Mouse (Mus musculus) embryo, embryonic 10 days (tissue): Measurements from ENCODE around the gene 6430571L13Rik.

Experiments
- DNase-seq: peaks from one replicate; pipeline ENCODE4 v3.0.0-alpha.2; 2015; ENCODE audit warnings: low spot score

Gene 6430571L13Rik

DNA sequence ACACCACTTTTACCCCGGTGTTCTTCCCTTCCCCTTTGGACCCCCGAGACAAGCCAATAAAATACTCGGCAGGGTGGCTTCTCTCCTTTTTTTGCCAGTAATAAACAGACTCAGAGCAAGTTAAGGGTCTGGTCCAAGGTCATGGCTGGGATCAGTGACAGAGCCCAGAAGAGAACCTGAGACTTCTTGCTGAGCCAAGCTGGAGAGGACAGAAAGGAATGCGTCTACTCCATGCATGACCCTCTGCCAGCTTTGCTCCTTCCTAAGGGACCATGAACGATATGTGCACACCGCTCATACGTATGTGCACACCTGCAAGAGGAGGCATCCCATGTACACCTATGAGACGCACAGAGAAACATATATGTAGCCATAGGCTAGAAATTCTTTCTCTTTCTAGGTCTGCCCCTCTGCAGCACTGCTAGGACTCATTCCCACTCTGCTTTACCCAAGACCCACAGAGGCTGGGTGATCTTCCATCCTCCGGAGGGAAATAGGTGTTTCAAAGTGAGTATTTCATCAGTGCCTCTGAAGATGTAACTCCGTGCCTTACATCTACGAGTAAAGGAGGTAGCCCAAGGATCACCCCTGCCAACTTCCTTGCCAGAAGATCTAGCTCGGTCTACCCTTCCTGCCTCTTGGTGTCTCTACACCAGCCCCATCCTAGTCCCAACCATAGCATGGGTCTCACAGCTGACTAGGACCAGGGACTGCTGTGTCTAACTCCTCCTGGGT is 676 bp downstream of the 6430571L13Rik start:
- DNase-seq: no peak

DNA sequence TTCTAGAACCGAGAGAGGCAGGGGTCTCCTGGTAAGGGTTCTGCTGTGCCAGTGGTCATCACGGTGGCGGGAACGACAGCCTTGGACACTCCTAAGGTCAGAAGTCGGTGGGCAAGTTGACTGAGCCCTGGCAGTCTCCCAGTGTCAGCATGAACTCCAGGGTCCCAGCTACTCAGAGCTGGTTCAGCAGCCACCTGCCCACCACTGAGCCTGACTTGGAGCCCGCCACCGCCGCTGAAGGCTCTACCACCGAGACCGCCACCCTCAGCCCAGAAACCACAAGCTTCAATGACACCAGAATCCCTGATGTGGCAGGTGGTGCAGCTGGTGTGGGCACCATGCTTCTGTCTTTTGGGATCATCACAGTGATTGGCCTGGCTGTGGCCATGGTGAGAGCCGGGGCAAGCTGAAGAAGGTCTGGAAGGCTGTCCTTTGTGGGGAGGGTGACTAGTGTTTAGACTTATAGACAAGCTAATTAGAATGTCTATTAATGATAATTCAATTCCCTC is 1.9 kb downstream of the 6430571L13Rik start:
- no peak for DNase-seq

DNA sequence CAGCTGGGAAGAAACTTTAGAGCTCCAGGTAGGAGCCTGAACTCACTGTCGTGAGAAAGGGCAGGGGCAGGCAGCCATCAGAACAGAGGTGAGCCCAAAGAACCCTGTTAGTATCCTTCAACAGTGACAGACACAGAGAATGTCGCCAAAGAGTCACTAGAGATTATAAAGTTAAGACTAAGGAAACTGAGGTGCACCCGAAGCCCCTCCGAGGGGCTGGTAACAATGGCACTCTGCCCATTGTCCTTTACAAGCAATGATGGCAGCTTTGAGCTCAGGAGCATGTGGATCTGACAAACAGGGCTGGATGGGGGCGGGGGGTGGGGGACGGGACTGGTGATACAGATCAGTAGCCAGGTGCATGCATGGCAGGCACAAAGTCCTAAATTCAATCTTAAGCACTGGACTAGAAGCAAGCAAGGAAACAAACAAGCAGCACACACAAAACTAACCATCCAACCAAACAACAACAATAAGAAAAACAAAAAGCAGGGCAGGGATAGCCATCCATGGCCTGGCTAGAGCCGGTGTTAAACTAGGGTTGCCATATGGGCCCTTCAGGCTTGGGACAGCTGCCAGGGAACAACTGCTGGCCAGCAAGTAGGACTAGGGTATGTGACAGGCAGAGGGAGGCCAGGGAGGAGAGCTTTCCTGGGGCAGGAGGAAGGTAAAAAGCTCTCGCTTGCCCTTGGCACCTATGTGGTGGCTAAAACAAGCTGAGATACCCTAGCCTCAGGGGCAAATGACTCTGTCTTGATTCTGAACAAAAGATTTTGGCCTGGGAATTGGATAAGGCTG is 2.9 kb downstream of the 6430571L13Rik start:
- DNase-seq: no peak

DNA sequence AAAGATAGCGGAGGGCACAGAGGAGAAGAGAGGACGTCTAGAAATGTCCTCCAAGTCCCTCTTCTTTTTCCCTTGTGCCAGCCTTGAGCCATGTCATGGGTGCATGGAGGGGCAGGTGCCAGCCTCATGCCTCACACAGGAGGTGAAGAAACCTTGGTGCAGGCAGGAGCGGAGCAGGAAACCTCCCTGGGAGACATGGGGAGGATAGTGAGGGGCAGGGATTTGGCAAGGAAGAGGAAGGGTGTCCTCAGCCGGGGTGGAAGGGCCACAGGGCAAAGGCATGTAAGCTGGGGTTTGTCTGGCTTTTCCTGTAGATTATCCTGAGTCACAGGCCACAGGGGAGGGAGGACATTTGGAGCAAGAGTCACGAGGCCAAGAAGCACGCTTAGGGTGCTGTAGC is 3.6 kb downstream of the 6430571L13Rik start:
- DNase-seq: no peak

DNA sequence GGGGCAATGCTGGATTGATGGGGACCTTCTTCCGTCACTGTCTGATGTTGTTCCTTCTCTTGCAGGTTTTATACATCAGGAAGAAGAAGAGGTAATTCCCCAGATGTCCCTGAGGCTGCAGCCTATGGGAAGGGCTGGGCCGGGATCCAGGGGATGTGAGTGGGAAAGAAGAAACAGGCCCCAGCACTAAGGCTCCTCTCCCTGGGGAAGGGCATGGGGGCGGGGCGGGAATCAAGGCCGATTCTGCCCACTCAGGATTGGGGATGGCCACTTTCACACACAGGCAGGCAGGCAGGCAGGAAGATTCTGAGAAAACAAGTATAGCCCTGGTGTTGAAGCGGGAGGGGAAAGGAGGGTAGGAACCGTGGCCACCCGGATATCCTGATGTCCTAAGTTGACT is 5.7 kb downstream of the 6430571L13Rik start:
- no peak for DNase-seq

DNA sequence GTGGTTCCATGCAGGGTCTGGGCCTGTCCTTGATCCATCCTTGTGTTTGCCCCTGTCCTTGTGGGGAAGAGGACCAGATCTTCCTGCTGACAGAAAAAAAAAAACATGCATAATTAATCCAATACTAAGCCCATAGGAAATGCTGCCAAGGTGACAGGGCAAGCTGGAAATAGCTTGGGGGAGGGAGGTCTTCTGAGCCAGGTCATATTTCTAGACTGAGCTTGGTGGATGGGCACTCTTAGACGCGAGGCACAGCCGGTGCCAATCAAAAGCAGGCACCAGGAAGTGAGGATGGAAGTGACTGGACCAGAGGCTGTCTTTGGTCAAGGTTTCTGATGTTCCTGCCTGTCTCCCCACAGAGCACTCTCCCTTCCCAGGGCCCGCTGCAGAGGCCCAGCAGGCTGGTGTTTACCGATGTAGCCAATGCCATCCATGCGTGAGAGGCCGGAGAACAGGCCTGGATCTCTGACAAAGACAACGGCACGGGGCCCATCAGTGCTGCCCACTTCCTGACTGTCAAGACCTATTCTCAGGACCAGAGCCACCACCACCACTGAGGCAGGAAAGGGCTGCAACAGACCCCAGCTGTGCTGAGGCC is 7.3 kb downstream of the 6430571L13Rik start:
- no peak for DNase-seq

DNA sequence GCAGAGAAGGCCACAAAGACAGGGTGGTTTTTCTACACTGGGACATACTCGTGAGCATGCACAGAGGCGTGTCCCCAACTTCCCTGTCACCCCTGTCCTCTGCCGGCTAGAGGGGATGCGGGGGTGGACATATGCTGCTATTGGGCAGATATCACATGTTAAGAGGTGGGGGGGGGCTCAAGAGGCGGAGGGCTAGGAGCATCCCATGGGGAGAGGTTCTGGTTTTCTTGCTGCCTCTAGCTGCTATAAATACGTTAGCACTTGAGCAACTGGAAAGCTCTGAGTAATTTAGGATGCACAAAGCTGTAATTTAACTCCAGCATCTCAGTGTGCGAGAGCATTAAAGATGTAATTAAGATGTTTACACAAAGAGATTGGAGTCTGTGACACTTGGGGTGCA is 8.9 kb downstream of the 6430571L13Rik start:
- DNase-seq: no peak

DNA sequence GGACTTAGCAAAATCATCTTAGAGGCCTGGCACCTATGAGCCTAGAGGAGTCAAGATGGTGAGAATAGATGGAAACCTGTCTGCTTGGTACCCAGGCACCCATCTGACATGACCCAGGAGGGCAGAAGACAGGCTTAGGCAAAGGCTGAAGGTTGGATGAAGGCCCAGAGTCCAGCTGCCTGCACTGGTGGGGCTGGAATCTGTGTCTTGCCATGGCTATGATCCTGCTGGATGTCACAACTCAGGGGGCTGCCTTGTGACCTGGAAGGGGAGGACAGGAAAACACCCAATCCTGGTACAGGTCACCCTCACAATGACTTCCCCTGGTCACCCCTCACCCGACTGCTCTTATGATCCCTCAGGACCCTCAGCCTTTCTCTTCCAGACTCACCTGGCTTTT is 14.4 kb downstream of the 6430571L13Rik start:
- DNase-seq: no peak

DNA sequence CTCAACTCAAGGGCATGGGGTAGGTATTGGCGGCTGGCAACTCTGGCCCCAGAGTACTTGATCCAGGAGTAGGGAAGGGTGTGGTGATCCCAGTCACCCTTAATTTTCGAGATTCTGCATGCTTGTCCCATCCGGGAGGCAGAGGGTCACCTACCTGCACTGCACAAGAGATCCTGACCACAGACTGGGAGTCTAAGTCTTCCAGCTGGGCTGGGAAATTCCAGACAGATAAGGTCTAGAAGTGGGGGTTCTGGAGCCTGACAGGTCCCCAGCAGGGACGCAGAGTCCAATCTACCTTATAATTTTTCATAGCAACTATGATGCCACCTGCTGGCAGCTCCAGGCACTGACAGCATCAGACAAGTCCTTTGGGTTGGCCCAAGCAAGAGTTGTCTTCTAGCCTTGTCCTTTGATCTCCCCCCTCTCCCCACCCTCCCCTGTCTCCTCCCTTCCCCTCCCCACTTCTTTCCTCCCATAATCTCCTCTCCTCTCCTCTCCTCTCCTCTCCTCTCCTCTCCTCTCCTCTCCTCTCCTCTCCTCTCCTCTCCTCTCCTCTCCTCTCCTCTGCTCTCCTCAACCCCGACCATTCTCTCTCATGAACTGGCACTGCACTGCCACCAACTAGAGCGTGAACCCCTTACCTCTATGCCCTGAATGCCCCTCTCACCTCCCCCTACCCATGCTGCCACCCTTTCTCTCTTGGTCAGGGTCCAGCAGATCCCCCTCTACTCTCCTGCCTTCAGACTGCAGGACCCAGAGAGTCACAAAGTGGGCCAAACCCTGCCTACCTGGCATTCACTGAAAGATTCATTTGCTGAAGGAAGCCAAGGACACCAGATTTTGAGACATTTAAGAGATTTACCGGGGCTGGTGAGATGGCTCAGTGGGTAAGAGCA is 15.7 kb downstream of the 6430571L13Rik start:
- peak; percentile 79 for DNase-seq

DNA sequence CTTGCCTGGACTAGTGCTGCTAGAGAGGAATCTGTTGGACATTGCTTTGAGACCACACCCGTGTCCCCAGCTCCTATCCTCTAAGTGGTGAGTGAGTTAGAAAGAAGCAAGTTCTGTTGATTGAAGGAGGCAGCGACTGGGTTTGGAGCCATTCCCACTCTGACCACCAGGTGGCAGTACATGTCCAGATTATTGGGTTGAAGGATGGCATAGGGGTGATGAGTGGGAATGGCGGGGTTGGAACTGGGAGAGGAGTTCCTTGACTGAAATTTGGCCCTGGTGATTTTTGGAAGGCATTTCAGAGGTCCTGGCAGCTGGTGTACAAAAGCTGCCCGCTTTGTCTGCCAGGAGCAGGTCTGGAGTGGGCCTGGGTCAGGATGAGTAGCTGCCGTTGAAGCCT is 17.2 kb downstream of the 6430571L13Rik start:
- DNase-seq: peak; percentile 88

DNA sequence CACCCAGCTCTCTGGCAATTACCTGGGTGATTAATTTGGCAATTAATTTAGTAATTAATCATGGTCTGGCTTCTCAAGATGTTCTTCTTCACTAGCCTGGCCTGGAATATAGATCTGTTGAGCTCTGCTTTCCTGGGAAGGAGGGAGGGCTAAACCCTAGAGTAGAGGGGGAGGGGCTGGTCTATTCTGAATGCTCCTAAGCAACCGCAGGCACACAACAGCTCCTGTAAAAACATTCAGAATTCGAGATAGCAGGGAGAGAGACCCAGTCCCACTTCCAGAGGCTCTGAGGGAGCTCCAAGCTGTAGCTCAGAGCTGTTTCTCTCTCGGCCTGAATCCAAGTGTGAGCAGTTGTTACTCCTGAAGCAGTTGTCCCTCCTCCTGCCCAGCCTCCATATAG is 20.6 kb downstream of the 6430571L13Rik start:
- peak; percentile 21 for DNase-seq

DNA sequence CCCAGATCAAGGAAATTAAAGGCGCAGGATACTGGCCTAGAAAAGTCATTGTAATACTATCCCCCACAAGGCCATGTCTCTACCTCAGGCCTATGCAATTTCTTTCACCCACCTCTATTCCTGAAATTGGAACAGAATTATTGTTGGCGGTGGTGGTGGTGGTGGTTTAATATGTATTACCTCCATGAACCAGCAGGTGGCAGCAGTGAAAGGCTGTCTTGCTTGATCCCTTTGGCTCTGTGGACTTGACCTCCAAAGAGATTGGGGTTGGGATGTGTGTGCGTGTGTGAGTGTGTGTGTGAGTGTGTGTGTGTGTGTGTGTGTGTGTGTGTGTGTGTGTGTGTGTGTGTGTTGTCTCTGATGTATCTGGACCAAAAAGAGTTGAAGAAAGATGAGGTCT is 26.2 kb downstream of the 6430571L13Rik start:
- DNase-seq: peak; percentile 80

DNA sequence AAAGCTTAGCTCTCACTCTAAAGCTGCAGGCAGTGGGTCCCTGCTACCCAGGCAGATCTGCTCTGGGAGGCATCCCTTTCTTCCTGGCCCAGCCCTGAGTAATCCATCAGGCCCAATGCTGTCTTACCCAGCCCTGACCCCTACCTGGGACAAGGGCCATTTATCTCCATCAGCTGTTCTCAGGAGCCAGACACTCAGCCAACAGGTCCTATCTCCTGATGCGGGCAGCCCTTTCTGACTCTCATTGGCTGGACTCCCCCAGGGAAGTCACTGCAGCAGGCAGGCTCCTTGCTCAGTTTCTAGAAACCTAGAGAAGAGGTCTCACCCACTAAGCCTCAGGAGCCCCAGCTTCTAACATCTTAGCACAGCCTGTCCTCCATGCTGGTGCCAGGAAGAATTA is 27.9 kb downstream of the 6430571L13Rik start:
- DNase-seq: no peak

DNA sequence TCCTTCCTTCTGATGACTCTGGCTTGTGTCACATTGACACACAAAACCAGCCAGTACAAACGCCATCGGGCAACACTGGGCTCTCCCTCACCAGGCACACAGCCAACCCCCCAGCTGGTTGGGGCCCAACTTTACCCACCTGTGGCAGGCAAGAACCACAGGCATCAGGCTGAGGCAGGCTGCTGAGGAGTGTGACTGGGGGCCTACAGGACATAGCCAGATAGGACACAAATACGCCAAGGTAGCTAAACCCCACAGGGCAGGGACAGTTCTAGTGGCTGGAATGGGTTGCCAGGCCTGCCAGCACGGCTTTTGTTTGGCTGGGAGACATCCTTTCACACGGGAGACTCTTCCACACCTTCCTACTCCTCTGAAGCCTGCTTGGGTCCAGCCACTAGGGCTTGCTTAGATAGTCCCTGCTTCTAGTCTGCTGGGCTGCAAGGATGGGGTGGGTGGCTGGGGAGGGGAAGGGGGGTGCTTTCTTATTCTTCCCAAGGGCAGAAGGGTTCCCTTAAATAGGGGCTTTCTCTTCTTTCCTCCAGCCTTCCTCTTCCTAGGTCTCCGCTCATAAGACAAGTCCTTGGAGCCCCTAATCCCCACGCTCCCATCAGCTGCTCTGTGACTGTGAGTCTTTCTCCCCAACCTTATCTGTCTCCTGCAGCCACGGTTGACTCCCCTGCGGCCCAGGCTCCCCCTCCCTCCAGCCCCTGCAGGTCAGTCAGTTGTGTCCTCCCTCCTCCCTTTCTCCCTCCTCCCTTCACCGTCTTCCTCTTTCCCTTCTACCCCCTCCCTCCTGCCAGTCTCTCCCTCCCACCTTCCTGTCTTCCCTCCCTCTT is 29.1 kb downstream of the 6430571L13Rik start:
- DNase-seq: peak; percentile 18

DNA sequence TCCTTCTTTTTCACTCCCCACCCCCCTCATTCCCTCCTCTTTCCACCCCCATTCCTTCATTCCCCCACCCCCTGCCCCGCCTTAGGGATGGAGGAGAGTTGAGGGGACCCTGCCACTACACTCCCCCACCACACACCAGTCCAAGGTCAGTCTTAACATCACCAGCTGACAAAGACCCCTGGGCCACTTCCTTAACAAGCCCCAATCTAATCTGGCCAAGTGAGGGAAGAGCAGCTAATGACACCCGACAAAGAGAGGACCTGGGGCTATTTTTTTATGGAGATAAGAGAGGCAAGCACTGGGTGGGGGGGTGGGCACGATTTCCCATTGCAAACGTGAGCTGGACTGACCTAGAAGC is 29.7 kb downstream of the 6430571L13Rik start:
- DNase-seq: no peak

DNA sequence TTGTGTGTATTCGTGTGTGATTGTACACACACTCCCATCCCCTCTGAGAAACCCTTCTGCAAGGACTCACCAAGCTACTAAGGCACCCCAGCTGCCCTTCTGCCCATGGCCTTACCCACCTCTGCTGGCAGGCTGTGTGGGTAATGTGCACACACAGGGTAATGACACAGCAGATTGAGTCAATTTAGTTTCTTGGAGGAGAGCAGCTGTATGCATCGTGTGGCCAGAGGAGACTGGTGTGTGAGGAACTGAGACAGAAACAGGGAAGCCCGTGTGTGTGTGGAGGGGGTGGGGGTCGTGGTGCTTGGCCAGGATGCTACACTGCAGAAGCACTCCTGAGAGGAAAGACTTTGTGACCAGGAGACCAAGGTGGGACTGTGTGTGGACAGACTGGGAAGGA is 32.0 kb downstream of the 6430571L13Rik start:
- no peak for DNase-seq

DNA sequence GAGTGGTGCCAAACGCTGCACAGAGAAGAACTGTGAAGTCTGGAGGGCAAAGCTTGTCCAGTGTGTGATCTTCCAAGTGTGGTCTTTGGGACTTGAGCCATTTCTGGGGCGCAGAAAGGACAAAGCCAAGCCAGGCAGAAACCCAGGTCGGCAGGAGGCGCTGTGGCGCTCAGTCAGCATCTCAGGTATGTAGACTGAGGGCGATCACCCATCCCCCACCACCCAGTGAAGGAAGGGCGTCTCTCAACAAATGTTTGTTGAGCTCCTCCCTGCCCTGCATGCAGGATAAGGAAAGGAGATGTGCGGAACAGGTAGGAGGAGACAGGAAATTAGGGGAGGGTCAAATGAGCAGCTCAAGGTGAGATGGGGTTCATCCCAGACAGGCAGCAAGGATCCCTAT is 34.2 kb downstream of the 6430571L13Rik start:
- DNase-seq: peak; percentile 65

DNA sequence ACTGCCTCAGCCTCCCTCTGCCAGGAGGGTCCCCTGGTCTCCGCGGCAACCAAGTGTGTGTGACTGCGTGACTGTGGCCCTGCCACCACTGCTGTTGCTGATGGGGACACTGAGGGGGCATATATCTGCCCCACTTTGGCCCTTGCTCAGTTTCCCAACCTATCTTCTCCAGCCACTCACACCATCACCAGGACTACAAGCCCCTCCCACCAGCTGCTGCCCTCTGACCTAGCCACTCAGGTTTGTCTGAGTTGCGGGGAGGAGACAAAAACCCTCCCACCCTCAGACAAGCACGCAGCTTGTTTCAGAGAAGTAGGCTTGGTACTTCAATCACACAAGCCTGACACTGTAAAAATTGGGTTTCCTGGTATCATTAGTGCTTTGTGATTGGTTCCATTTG is 35.0 kb downstream of the 6430571L13Rik start:
- DNase-seq: peak; percentile 33

DNA sequence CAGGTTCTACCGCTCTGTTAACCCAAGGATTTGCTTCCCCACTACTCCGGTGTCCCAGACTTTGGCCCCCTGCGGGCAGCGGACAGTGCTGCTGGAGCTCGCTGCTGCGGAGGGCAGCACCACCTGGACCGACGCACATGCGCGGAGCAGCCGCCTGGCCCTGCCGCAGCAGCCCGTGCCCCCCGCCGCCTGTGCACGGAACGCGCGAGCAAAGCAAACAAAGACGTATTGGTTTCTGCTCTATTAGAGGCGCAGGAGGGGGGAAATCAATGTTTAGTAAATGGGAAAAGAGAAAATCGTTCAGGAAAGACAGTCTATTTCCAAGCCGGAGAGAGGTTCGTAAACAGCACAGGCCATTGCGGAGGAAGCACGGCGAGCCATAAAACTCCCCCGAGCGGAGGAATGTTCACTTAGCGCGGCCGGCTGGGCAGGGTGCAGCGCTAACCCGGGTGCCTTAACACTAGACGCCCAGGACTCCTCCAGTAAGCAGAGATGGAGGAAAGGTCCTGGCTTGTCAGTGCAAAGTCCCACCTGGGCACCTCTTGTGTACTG is 37.6 kb downstream of the 6430571L13Rik start:
- peak; percentile 62 for DNase-seq

DNA sequence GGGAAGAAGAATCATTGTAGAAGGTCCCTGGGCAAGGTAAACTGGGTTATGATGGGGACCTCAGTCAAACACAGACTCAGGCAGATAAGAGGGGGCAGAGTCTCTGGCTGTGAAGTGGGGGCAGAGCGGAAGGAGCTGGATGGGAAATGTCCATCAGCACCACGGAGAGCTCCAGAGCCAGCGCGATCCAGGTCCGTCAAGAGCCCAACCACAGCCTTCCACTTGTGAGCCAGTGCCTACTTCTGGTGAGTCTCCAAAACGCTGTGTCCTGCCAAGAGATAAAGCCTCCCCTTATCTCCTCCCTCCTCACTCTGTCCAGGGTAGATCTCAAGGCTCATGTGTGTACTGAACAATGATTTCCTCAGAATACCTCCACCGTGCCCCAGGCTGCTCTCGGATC is 41.3 kb downstream of the 6430571L13Rik start:
- DNase-seq: peak; percentile 82

DNA sequence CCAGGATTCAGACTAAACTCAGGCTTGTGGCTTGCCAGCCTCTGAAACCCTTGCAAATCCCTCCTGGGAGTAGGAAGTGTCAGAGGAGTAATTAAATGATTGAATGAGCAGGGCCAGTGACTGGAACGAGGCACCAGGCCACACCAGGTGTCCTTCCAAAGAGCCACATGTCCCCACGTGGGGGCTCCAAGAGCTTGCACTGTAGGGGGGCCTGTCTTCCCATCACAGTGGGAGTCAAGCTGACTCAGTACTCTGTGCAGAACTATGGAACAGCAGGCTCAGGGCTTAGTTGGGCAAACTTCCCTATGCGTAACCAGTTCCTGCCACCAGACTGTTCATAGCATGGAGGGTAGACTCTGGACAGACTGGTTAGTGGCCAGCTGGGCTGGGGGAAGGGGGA is 44.0 kb downstream of the 6430571L13Rik start:
- no peak for DNase-seq
